Mouse (Mus musculus) small intestine, adult 2 months (tissue): ENCODE measurements around the gene Cdk14.

Experiments
- CTCF ChIP-seq: fragments of 200-500 bp; IDR thresholded peaks from 2 replicates; pipeline ENCODE4 v1.5.1; 2012; ENCODE audit warnings: low read depth, mild to moderate bottlenecking, control low read depth, inconsistent platforms, low read length, moderate library complexity, mixed read lengths; ENCODE audit not compliant: insufficient replicate concordance, insufficient read length; ENCODE audit errors: extremely low read depth
- POLR2A ChIP-seq: fragments of 200-500 bp; IDR thresholded peaks from 2 replicates; pipeline ENCODE4 v1.6.1; 2012; ENCODE audit warnings: low read depth, mild to moderate bottlenecking, control low read depth, inconsistent platforms, low read length, moderate library complexity

DNA sequence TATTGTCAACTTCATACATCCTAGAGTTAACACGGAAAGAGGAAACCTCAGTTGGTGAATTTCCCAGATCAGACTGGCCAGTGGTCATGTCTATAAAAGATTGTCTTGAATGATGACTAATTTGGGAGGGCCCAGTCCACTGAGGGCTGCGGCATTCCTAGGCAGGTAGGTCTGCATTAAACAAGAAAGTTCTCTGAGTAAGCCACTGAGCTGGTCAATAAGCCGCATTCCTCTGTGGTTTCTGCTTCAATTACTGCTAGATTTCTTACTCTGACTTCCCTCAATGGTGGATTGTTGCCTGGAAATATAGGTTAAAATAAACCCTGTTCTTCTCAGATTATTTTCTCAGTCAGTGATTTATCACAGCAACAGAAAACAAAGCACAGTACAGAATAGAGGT, 631.6 kb downstream of the Cdk14 start:
- TF ChIP-seq CTCF (no peak), POLR2A (no peak)
